Mouse (Mus musculus) testis, adult 2 months (tissue): ENCODE measurements around the gene Slc15a1. TPM values are rescaled to one million over a fixed set of nuclear protein-coding genes. Genes with fewer than 3 reads are reported as not detected.
"Not testable (repeated sequence)": the region's sequence is repeated elsewhere in the genome, so short reads cannot be mapped to it uniquely, and the experiment has no call there.

Source experiments
- H3K27ac ChIP-seq: fragments of 200-500 bp; 2 replicates; pipeline ENCODE4 v1.5.1; 2012; ENCODE audit warnings: low read depth, low read length; ENCODE audit not compliant: control insufficient read depth, insufficient read depth
- H3K27me3 ChIP-seq: fragments of 200-500 bp; 2 replicates; pipeline ENCODE4 v1.6.1; 2012; ENCODE audit warnings: mild to moderate bottlenecking, low read length, moderate library complexity; ENCODE audit not compliant: control insufficient read depth, insufficient read depth
- H3K36me3 ChIP-seq: fragments of 200-500 bp; 2 replicates; pipeline ENCODE4 v1.6.1; 2012; ENCODE audit warnings: mild to moderate bottlenecking, low read length; ENCODE audit not compliant: control insufficient read depth, insufficient read depth
- H3K4me1 ChIP-seq: fragments of 200-500 bp; 2 replicates; pipeline ENCODE4 v1.6.1; 2012; ENCODE audit warnings: low read length; ENCODE audit not compliant: control insufficient read depth, insufficient read depth
- H3K4me3 ChIP-seq: fragments of 200-500 bp; 2 replicates; pipeline ENCODE4 v1.5.1; 2012; ENCODE audit warnings: low read depth, mild to moderate bottlenecking, low read length, moderate library complexity, mixed read lengths; ENCODE audit not compliant: control insufficient read depth
- CTCF ChIP-seq: fragments of 200-500 bp; IDR thresholded peaks from 2 replicates; pipeline ENCODE4 v1.5.1; 2012; ENCODE audit warnings: low read depth, mild to moderate bottlenecking, inconsistent platforms, low read length, moderate library complexity; ENCODE audit not compliant: control insufficient read depth, insufficient read depth, insufficient replicate concordance
- POLR2A ChIP-seq: fragments of 200-500 bp; IDR thresholded peaks from 2 replicates; pipeline ENCODE4 v1.6.1; 2012; ENCODE audit warnings: low read depth, mild to moderate bottlenecking, inconsistent platforms, low read length, moderate library complexity; ENCODE audit not compliant: control insufficient read depth
- polyA plus RNA-seq: library from polyadenylated mRNA; depleted of rRNA; stranded (reverse); fragments of >200 nt; gene quantifications from 2 replicates; pipeline ENCODE4 v1.2.3, GENCODE M21; 2012

Slc15a1 gene
- polyA plus RNA-seq, 1 experiment = 0.96 TPM

DNA sequence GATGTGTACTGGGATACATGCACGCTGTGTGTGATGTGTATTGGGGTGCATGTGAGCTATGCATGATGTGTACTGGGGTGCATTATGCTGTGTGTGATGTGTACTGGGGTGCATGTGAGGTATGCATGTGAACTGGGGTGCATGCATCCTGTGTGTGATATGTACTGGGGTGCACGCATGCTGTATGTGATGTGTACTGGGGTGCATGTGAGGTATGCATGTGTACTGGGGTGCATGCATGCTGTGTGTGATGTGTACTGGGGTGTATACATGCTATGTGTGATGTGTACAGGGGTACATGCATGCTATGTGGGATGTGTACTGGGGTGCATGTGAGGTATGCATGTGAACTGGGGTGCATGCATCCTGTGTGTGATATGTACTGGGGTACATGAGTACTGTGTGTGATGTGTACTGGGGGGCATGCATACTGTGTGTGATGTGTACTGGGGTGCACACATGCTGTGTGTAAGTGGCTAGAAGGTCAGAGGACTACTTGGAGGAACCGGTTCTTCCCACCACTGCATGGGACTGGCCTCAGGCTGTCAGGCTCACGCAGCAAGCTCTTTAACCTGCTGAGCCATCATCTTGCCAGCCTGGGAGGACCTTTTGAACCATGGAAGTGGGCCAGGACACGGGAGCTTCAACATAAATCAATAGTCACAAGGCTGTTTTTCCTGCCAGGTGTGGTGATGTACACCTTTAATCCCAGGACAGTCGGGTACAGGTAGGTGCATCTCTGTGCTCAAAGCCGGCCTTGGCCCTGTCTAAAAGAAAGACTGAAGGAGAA is 79.9 kb downstream of the Slc15a1 start:
- H3K4me1 ChIP-seq = no peaks in the 10 kb centered on the region
- no peaks in the 10 kb centered on the region for H3K36me3 ChIP-seq
- H3K4me3 ChIP-seq = no peak overlapping the region
- no peak overlapping the region for H3K27ac ChIP-seq
- H3K27me3 ChIP-seq = no peaks in the 10 kb centered on the region
- TF ChIP-seq POLR2A (no peak), CTCF (no peak)

DNA sequence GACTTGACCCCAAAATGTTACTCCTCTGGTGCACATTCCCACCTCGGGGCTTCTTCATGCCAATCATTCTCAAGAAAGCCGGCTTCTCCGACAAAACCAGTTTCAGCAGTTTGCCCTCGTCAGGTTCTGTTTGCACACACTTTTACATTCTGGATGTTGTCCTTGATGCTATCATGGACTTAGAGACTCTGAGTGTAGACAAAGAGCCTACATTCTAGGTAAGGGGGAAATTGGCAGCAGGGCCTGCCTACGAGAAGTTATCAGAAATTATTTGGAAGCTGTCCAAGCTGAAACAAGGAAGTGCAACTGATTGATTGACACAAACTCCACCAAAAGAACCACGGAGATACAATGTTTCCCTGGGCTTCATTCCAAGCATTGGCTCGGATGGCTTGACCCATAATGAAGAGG is 81.7 kb downstream of the Slc15a1 start:
- Histone ChIP-seq H3K4me3 (no peak overlapping the region), H3K36me3 (no peaks in the 10 kb centered on the region), H3K27me3 (no peaks in the 10 kb centered on the region), H3K4me1 (no peaks in the 10 kb centered on the region), H3K27ac (no peak overlapping the region)
- TF ChIP-seq POLR2A (no peak), CTCF (no peak)

GRCm38 (mm10) chr14:121422664-121423340 is 82.2 kb downstream of the Slc15a1 start:
- Histone ChIP-seq H3K27me3 (no peaks in the 10 kb centered on the region), H3K27ac (no peak overlapping the region), H3K4me3 (no peak overlapping the region), H3K4me1 (no peaks in the 10 kb centered on the region), H3K36me3 (no peaks in the 10 kb centered on the region)
- no peak for TF ChIP-seq POLR2A
- TF ChIP-seq CTCF = no peak

- H3K36me3 ChIP-seq = no peaks in the 10 kb centered on the region
- TF ChIP-seq POLR2A = no peak
- TF ChIP-seq CTCF = no peak
- H3K27me3 ChIP-seq = no peaks in the 10 kb centered on the region
Measured at GRCm38 (mm10) chr14:121422000-121422399, 83.1 kb downstream of the Slc15a1 start.

DNA sequence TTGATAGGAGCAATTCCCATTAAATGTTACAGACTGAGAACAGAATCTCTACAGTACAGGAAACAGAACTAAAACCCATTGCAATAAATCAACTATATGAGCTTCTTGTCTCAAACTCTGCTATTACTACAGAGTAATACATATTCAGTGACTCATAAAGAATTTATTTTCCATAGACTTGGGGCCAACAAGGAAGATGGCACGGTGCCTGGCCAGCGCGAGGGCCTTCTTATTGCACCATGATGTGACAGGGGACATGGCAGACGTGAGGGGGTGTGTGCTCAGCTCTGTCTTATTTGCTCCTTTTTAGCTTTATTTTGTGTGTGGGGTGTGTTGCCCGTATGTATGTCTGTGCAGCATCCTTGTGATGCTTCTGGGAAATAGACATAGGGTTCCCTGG is 87.5 kb downstream of the Slc15a1 start:
- Histone ChIP-seq H3K27ac (no peak overlapping the region), H3K27me3 (no peaks in the 10 kb centered on the region), H3K4me1 (no peaks in the 10 kb centered on the region), H3K4me3 (no peak overlapping the region), H3K36me3 (no peaks in the 10 kb centered on the region)
- TF ChIP-seq POLR2A (no peak), CTCF (no peak)

More at GRCm38 (mm10) chr14:121422000-121422399, 83.1 kb downstream of the Slc15a1 start:
- Histone ChIP-seq H3K27ac (no peak overlapping the region), H3K4me1 (no peaks in the 10 kb centered on the region), H3K4me3 (no peak overlapping the region)

DNA sequence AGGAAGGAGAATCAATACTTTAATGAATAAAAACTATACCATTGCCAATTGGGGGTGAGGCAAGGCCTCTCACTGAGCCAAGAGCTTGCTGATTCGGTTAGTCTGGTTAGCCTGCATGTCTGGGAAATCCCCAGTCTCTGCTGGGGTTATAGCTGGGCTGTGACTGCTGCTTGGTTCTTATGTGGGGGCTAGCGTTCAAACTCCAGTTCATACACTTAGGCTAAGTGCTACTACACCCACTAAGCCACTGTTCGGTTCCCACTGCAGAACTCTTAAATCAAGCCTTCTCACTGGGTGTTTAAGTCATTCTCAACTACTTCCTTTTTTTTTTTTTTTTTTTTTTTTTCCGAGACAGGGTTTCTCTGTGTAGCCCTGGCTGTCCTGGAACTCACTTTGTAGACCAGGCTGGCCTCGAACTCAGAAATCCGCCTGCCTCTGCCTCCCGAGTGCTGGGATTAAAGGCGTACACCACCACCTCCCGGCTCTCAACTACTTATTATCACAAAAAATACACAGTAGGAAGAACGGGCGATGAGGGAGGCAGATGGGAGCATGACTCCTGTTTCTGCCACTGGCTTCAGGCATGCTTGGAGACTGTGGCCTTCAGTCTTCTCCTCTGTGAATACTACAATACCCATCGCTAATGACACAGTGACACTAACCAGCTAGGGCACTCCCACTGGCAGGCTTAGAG is 88.3 kb downstream of the Slc15a1 start:
- H3K27ac ChIP-seq = no peak overlapping the region
- TF ChIP-seq POLR2A (no peak), CTCF (no peak)
- H3K27me3 ChIP-seq = no peaks in the 10 kb centered on the region
- H3K36me3 ChIP-seq = no peaks in the 10 kb centered on the region
- no peaks in the 10 kb centered on the region for H3K4me1 ChIP-seq
- no peak overlapping the region for H3K4me3 ChIP-seq

- H3K4me3 ChIP-seq = no peak overlapping the region
- no peak overlapping the region for H3K27ac ChIP-seq
- TF ChIP-seq CTCF (no peak), POLR2A (no peak)
- no peaks in the 10 kb centered on the region for H3K4me1 ChIP-seq
- H3K27me3 ChIP-seq = no peaks in the 10 kb centered on the region
- no peaks in the 10 kb centered on the region for H3K36me3 ChIP-seq
Measured at GRCm38 (mm10) chr14:121414635-121415241, 90.3 kb downstream of the Slc15a1 start.

DNA sequence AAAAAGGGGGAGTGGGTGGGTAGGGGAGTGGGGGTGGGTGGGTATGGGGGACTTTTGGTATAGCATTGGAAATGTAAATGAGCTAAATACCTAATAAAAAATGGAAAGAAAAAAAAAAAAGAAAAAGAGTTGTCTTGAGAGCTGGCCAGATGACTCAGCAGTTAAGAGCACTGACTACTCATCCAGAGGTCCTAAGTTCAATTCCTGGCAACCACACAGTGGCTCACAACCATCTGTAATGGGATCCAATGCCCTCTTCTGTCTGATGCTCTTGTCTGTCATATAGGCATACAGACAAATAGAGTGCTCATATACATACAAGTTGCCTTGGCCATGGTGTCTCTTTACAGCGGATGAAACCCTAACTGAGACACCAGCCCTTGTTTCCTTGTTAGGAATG is 91.3 kb downstream of the Slc15a1 start:
- not testable (repeated sequence) for H3K27me3 ChIP-seq, H3K4me1 ChIP-seq, H3K36me3 ChIP-seq, H3K4me3 ChIP-seq, H3K27ac ChIP-seq
